Mouse (Mus musculus) gastrocnemius, postnatal 4 days (tissue): ENCODE measurements around the gene Gemin8. TPM values are rescaled to one million over a fixed set of nuclear protein-coding genes. Genes with fewer than 3 reads are reported as not detected.

Source experiments
- DNase-seq, 2 experiments: peaks; one replicate each; pipeline ENCODE4 v3.0.0; 2021 to 2022; ENCODE audit warnings: low spot score in 2 of 2, mixed read lengths in 2 of 2
- total RNA-seq, 2 experiments: library from RNA; stranded (reverse); gene quantifications; 2 replicates each; pipeline ENCODE4 v1.2.3; 2021

The Gemin8 gene
- total RNA-seq, 2 experiments from 2014 or later, result 4.2 to 5.2 TPM

GRCm38 (mm10) chrX:166229750-166230149 lies 59.5 kb downstream of the Gemin8 start:
- DNase-seq, result no peak

DNA sequence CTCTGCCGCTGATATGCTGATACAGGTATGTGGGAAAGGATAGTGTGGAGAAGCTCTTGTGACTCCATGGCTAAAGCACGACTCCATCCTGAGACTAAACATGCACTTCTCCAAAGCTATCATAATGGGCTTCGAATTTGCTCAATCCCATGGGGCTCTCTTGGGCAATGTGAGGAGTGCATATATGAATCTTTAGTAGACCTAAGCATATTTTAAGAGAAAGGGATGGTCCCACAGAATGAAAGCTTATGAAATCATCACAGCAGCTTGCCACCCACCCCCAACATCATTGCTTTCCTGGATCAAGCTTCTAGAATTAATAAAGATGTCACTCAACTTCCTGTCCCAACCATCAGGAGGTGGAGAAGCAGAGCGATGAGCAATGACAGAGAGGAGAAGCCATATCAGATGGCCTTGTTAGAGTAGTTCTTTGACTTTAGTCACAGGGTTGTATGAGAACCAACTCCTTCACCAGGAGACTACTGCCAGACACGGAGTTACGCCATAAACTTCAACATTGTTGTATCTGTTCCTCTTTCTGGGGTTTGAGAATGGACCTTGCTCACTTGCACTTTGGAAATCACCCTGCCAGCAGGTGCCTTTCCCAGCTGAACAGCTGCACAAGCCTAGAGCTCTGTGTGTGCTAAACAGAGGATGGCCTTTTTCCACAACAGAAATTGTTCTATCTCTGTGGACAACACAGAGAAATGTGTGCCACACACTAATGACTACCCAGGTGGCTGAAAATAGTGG lies 60.4 kb downstream of the Gemin8 start:
- DNase-seq, result no peak

GRCm38 (mm10) chrX:166236131-166236530 lies 65.9 kb downstream of the Gemin8 start:
- no peak for DNase-seq

DNA sequence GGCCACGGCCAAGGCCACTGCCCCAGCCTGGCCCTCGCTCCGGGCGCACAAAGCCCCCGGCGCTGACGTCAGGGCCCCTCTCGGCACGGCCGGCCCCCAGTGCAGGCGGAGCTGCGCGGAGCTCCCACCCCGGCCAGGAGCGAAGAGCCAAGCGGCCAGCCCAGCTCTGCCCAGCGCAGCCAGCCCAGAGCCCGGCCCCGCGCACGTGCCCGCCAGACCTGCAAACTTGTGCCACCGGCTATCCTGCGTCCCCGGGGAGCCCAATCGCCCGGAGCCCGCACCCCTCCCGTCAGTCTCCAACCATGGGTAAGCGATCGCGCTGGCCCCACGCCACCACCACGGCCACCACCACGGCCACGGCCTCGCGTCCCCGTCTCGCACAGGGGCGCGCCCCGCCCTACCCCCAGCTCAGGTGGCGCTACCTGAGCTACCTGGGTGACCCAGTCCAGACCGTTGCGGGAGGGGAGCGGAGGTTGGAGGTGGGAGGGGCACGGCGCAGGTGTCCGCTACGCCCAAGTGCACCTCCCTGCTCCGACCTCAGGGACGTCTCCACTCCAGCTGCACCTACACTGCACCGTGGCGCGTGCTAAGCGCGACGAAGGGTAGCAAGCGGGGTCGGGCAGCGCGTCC lies 68.7 kb downstream of the Gemin8 start, which contains the start of gene Gpm6b:
Gpm6b (plus strand) TSS at position 81 of the 630 bp plus-strand sequence.
- peak; percentile 41 to 55 for DNase-seq

GRCm38 (mm10) chrX:166239520-166239919 lies 69.3 kb downstream of the Gemin8 start:
- no peak for DNase-seq

Other genes starting within 250 kb of the Gemin8 start
- 10 to 100 TPM; 16.6 to 20.2 TPM for gene Gpm6b, start 68.5 kb downstream of the Gemin8 start, total RNA-seq